Mouse (Mus musculus): Measurements from ENCODE around the gene Utp20. TPM values are rescaled to one million over a fixed set of nuclear protein-coding genes. Genes with fewer than 3 reads are reported as not detected.
"Not testable (repeated sequence)": the region's sequence is repeated elsewhere in the genome, so short reads cannot be mapped to it uniquely, and the experiment has no call there.

Gene Utp20
- total RNA-seq, 2 experiments from 2014 or later = 26.8 to 28.5 TPM

DNA sequence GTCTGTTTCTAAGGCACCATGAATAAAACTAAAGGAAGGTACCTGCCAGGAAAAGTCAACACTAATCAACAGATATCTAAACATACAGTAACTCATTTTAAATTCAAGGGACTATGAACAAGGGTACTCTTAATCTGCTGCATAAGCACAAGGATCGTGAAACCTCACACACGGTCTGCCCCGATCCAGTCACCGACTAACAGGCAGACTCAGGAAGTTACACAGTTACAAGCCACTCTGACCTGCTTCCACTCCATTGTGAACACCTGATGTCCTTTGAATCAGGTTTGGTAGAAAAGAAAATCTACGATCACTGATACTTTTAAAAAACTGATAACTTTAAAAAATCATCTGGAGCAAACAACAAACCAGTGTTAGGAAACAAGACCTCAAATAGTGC, 42.7 kb downstream of the Utp20 start:
- no peak for DNase-seq

- not testable (repeated sequence) for DNase-seq
Observed at GRCm38 (mm10) chr10:88783135-88783534, 43.5 kb downstream of the Utp20 start.

DNA sequence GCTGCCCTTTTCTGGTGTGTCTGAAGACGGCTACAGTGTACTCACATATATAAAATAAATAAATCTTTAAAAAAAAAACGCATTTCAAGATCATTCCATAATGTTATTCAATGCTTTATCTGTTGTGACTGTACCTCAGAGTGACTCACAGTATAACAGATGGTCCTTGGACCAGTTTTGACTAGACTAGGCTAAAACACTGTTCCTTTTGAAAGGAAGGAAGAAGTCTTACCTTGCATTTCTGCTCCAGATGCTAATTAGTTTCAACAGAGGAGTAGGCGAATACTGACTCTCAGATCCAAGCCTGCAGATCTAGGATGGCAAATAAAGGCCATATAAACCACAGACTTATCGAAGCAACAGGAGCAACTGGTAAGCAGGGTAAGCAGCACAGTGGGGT, 45.9 kb downstream of the Utp20 start:
- DNase-seq = no peak

DNA sequence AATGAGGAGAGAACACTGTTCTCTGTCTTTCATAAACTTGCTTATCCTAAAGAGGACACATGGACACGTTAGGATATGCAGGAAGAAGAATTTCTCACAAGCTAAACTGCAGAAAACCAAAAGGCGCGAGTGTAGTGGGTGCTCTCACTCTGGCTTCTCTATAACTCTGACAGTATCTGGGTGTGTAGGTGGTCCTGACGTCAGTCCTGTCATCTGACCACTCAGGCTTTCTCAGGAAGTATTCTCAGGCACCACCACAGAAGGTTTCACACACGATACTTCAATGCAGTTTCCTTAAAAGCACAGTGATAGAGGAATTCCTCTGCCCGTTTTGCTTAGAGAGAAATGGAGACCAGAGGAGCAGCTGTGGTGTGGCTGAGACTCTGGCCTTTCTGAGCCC, 50.4 kb downstream of the Utp20 start:
- no peak for DNase-seq

DNA sequence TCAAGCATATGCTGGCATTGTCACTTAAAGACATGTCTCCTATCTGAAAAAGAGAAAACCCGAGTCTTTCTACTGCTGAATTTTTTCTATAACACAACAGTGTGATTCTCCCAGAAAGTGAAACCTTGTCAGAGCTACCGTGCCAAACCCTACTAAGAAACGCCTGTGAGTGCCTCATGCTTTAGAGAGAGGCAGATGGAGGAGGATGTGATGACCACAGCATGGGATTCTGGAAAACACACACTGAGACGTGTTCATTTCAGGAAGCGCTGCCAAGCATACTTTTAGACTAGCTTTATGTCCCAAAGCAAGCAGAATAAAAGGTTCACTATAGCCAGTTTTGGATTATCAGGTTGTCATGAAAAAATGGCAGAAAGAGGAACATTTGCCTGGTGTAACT, 53.6 kb downstream of the Utp20 start:
- DNase-seq = not testable (repeated sequence)

- no peak for DNase-seq
Observed at GRCm38 (mm10) chr10:88769676-88770075, 56.9 kb downstream of the Utp20 start.

GRCm38 (mm10) chr10:88768961-88769360, 57.6 kb downstream of the Utp20 start:
- no peak for DNase-seq

DNA sequence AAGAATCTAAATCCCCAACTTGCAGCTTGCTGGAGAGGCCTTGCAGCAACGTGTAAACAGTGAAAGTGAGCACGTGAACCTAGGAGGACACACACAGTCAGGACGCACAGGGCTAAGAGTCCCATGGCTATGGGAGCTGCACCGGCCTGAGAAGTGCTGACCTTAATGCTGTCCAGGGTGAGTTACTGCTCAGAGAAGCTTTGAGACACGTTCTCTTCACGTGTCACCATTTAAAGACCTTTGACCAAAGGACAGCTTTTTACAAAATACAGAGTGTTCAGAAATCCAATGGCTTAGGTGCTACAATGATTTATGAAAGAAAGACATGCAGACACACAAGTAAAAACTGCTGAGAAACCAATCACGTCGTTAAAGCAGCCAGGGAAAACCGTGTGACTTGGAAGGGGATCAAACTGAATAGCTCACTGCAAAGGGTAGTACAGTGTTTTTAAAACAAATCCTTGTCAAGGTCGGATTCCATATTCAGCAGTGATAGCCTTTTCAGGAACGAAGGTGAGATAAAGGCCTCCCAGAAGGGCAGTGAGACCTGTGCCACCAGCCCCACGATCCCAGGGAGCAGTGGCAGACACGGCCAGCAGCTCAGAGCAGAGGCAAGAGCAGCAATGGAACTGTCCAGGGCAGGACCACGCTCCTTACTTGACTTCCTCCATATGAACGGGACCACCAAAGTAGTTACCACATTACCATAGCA, 61.0 kb downstream of the Utp20 start:
- DNase-seq = no peak

DNA sequence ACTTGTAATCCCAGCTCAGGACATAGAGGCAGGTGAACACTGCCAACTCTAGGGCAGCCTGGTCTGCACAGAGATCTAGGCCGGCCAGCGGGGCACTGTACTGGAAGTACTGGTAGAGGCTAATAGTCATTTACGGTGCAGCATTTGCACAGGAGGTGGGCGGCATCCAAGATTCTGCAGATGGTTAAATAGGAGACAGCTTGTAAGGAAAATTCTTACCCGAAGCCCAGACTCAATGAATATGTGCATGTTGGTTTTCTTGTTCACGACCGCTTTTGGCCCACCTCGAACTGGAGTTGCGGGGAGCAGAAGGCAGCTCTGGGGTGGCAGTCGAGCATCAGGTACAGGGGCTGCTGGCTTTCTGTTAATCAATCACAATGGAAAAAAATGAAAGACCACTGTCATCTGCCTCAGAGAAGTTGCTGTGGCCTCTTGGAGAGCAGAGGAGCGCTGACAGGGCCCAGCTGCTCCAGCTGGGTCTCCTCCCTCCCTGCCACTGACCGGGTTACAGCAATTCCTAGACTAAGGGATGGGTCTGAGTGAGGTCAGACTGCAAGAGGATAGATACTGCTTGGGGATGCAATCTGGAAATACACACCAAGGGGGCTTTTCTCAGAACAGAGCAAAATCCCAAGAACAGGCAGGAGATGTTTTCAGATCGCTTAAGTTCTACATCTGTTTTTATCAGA, 64.9 kb downstream of the Utp20 start:
- no peak for DNase-seq

GRCm38 (mm10) chr10:88741426-88741825, 85.2 kb downstream of the Utp20 start:
- no peak for DNase-seq

DNA sequence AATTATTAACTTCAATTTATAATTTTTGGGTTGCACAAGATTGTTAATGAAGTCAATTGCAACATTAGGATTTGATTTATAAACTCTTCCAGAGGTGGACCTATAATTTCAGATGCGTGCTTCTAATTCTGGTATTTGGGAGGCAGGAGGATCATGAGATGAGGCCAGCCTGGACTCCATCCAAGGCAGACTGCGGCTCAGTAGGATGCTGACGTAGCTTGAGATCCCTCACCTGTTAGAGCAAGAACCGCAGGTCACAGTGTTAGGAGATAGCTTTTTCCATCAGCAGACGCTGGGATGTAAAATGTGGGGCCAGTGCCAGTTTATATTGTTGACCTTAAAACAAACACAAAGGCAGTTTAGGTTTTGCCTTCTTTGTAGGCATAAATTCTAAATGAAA, 85.8 kb downstream of the Utp20 start:
- DNase-seq = no peak

DNA sequence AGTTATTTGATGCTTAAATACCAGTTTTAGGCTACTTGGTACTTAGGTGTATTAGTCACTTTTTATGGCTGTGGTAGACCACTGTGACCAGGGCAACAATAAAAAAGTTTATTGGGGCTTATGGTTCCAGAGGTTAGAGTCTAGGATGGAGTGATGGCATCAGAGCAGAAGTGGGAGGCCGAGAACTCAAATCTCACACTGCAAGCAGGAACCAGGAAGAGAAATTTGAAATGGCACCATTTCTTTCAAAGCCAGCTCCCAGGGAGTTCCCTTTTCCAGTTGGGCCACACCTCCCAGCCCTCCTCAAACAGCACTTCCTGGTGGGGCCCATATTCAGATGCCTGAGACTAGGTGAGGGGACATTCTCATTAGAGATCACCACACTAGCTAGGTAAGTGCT, 86.8 kb downstream of the Utp20 start:
- no peak for DNase-seq

GRCm38 (mm10) chr10:88739074-88739473, 87.5 kb downstream of the Utp20 start:
- not testable (repeated sequence) for DNase-seq

- no peak for DNase-seq
Observed at GRCm38 (mm10) chr10:88732309-88732622, 94.3 kb downstream of the Utp20 start.

DNA sequence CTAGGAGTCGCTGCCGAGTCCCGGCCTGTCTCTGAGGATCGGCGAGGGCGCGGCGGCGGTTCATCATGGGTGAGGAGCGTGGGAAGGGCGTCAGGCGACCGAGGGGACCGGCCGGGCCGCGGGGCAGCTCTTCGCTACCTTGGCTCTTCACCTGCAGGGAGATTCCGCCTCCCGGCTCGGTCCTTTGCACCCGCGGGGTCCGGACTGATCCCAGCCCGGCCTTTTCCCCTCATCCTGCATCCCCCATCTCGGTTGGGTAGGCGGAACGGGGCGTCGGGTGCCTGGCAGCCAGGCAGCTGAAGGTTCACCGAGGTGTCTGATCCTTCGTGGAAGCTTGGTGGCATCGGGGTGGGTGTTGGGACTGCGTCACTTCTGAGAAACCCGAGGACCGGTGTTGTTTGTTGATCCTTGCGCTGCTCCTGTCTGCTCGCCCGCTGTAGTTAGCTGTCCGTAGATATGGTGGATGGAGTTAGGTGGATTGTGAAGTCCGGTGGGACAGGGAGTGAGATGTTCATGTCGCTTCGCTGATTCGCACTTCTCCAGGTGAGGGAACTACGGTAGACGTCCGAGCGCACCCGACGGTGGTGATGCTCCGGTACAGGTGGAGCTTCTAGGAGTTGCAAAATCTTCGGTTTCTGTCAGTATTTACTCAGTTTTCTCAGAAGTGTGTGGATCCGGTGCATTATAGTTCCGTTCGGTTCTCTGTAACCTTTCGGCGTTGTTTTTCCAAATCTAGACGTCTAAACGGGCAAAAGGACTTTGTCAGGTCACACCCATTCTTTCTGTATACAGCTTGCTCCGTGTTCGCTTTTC, 94.9 kb downstream of the Utp20 start:
- DNase-seq = peak in 1 of 2 experiments; percentile 37

GRCm38 (mm10) chr10:88730571-88731495, 95.8 kb downstream of the Utp20 start, which contains the start of gene Arl1:
Gene Arl1, plus strand, starts transcription at chr10:88730858.
- peak; percentile 96 to 97 for DNase-seq

- peak; percentile 4 to 20 for DNase-seq
Observed at GRCm38 (mm10) chr10:88728166-88728565, 98.4 kb downstream of the Utp20 start.

- peak; percentile 44 to 59 for DNase-seq
Observed at GRCm38 (mm10) chr10:88727128-88727527, 99.5 kb downstream of the Utp20 start.

DNA sequence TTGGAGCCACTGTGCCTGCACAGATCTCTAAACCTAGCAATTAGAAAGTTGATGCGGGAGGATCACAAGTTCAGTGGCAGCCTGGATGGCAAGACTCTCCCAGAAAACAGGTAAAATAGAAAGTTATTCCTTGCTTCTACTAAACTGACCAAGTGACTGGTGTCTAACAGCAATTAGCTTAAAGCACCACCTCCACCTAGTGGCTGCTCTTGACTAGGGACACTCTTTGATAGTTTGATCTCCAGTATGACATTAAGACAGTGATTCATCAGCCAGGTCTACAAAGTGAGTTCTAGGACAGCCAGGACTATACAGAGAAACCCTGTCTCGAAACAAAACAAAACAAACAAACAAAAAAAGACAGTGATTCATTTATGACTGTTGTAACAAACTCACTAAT, 101.3 kb downstream of the Utp20 start:
- DNase-seq = peak; percentile 27 to 55

DNA sequence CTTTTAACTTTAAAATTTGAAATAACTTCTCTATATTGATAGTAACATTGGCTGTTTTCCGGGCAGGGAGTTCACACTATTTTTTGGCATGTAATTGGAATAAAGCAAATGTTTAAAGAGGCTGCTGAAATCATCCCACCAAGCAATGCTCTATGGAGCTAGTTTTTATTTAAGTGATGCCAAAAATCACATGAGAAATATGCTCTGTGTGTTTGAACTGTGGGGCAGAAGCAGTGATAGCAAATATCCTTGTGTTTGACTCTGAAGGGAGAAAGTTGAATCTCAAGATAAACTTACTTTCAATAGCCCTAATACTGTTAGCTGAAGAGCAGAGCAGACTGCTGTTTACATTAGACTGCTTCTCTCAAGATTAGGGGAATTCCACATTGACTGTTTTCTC, 107.0 kb downstream of the Utp20 start:
- DNase-seq = no peak

DNA sequence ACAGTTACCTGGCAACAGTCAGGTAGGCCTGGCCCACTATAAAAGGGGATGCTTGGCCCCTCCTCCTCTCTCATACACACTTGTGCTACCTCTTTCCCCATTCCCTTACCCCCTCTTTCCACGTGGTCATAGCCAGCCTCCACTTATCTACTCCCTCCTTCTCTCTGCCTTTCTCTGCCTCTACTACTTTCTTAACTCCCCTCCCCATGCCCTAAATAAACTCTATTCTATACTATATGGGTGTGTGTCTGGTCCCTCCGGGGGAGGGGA, 108.9 kb downstream of the Utp20 start:
- no peak for DNase-seq
